Mouse (Mus musculus) kidney, postnatal 10 days (tissue): ENCODE data around the gene Dixdc1.

Source experiments
- DNase-seq: peaks from one replicate; pipeline ENCODE4 v3.0.0; 2021; ENCODE audit warnings: mixed read lengths

The Dixdc1 gene

GRCm38 (mm10) chr9:50742744-50743143, 3.4 kb upstream of the Dixdc1 start:
- no peak for DNase-seq

GRCm38 (mm10) chr9:50742261-50742660, 2.9 kb upstream of the Dixdc1 start:
- no peak for DNase-seq

GRCm38 (mm10) chr9:50740867-50741784, 1.8 kb upstream of the Dixdc1 start:
- no peak for DNase-seq

GRCm38 (mm10) chr9:50734989-50735388, 4.3 kb downstream of the Dixdc1 start:
- peak; percentile 75 for DNase-seq

- no peak for DNase-seq
Measured at GRCm38 (mm10) chr9:50732560-50732959, 6.8 kb downstream of the Dixdc1 start.

- DNase-seq: peak; percentile 48
Measured at GRCm38 (mm10) chr9:50729600-50729999, 9.7 kb downstream of the Dixdc1 start.

- DNase-seq: peak; percentile 86
Measured at GRCm38 (mm10) chr9:50727925-50728651, 11.2 kb downstream of the Dixdc1 start.

GRCm38 (mm10) chr9:50727171-50727924, 12.0 kb downstream of the Dixdc1 start:
- no peak for DNase-seq

- no peak for DNase-seq
Measured at GRCm38 (mm10) chr9:50725921-50726590, 13.3 kb downstream of the Dixdc1 start.

GRCm38 (mm10) chr9:50724661-50725330, 14.5 kb downstream of the Dixdc1 start:
- DNase-seq: no peak

- no peak for DNase-seq
Measured at GRCm38 (mm10) chr9:50724147-50724546, 15.2 kb downstream of the Dixdc1 start.

- DNase-seq: peak; percentile 82
Measured at GRCm38 (mm10) chr9:50723406-50723805, 15.9 kb downstream of the Dixdc1 start.

- no peak for DNase-seq
Measured at GRCm38 (mm10) chr9:50722451-50722911, 16.8 kb downstream of the Dixdc1 start.

GRCm38 (mm10) chr9:50721061-50721460, 18.3 kb downstream of the Dixdc1 start:
- DNase-seq: peak; percentile 37

GRCm38 (mm10) chr9:50718878-50719277, 20.4 kb downstream of the Dixdc1 start:
- no peak for DNase-seq

- no peak for DNase-seq
Measured at GRCm38 (mm10) chr9:50714188-50714587, 25.1 kb downstream of the Dixdc1 start.

- no peak for DNase-seq
Measured at GRCm38 (mm10) chr9:50711337-50711736, 28.0 kb downstream of the Dixdc1 start.

- peak; percentile 66 for DNase-seq
Measured at GRCm38 (mm10) chr9:50709108-50709507, 30.2 kb downstream of the Dixdc1 start.

GRCm38 (mm10) chr9:50704907-50705306, 34.4 kb downstream of the Dixdc1 start:
- no peak for DNase-seq

GRCm38 (mm10) chr9:50700921-50701691, 38.2 kb downstream of the Dixdc1 start:
- DNase-seq: peak; percentile 64
